Mouse (Mus musculus) liver, adult 2 months (tissue): Measurements from ENCODE around the gene Sco1. TPM values are rescaled to one million over a fixed set of nuclear protein-coding genes. Genes with fewer than 3 reads are reported as not detected.

Source experiments
- DNase-seq: peaks from one replicate; pipeline ENCODE4 v3.0.0-alpha.2; 2011; ENCODE audit warnings: low read depth, low spot score; ENCODE audit errors: extremely low read depth
- H3K27ac ChIP-seq: fragments of 200-500 bp; replicated peaks from 2 replicates; pipeline ENCODE4 v1.5.1; 2012; ENCODE audit warnings: low read depth, mild to moderate bottlenecking, control low read depth, inconsistent platforms, low read length; ENCODE audit not compliant: insufficient read depth
- H3K27me3 ChIP-seq: fragments of 200-500 bp; 2 replicates; pipeline ENCODE4 v1.6.1; 2012; ENCODE audit warnings: mild to moderate bottlenecking, moderate library complexity, low read length, inconsistent platforms; ENCODE audit not compliant: control insufficient read depth, insufficient read depth
- H3K36me3 ChIP-seq: fragments of 200-500 bp; 2 replicates; pipeline ENCODE4 v1.6.1; 2012; ENCODE audit warnings: low read length, inconsistent platforms; ENCODE audit not compliant: control insufficient read depth, insufficient read depth
- H3K4me1 ChIP-seq: fragments of 200-500 bp; 2 replicates; pipeline ENCODE4 v1.6.1; 2011; ENCODE audit warnings: low read length; ENCODE audit not compliant: control insufficient read depth, insufficient read depth
- H3K4me3 ChIP-seq: fragments of 200-500 bp; 2 replicates; pipeline ENCODE4 v1.5.1; 2011; ENCODE audit warnings: low read depth, mild to moderate bottlenecking, control low read depth, low read length, moderate library complexity; ENCODE audit not compliant: insufficient read depth
- H3K79me2 ChIP-seq: fragments of 200-500 bp; 2 replicates; pipeline ENCODE4 v1.6.1; 2012; ENCODE audit warnings: inconsistent platforms, mild to moderate bottlenecking, low read length, moderate library complexity; ENCODE audit not compliant: control insufficient read depth, insufficient read depth
- H3K9ac ChIP-seq: fragments of 200-500 bp; 2 replicates; pipeline ENCODE4 v1.6.1; 2012; ENCODE audit warnings: low read depth, mild to moderate bottlenecking, control low read depth, inconsistent platforms, low read length
- CTCF ChIP-seq: fragments of 200-500 bp; IDR thresholded peaks from 2 replicates; pipeline ENCODE4 v1.5.1; 2011; ENCODE audit warnings: low read depth, low read length, control low read depth
- POLR2A ChIP-seq: fragments of 200-500 bp; IDR thresholded peaks from 2 replicates; pipeline ENCODE4 v1.6.1; 2011; ENCODE audit warnings: low read length, control low read depth; ENCODE audit not compliant: insufficient read depth; ENCODE audit errors: extremely low read depth
- WGBS: fragments of 180-500 bp; shearing (Covaris S2); methylation state at CpG from one replicate; pipeline ENCODE4 v1.1.7; 2018; 5-methylcytosine and 5-hydroxymethylcytosine counted together
- polyA plus RNA-seq: library from polyadenylated mRNA; depleted of rRNA; stranded (reverse); fragments of >200 nt; gene quantifications from 2 replicates; pipeline ENCODE4 v1.2.3, GENCODE M21; 2012
- total RNA-seq: library from RNA; depleted of rRNA; stranded (reverse); fragments of >200 nt; gene quantifications from 2 replicates; pipeline ENCODE4 v1.2.3, GENCODE M21; 2014

The Sco1 gene
- total and polyA plus RNA-seq, 2 experiments: 4.8 to 11.5 TPM

DNA sequence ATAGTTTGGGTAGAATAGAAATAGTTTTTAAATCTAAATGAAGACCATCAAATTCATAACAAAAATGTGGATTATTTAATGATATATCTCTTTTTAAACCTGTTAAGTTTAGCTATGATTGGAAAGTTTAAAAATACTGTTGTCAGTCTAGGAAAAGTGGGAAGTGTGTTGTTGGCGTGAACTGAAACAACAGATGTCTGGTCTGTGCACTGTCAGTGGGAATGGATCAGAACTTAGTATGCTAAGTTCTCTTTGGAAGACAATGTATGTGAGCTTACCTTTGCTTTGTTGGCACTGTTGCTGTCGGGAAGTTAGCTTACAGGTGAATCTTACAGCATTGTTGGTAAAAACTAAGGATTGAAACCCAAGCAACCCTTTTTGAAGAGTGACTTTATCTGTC is 8.8 kb downstream of the Sco1 start:
- no peak overlapping the region for H3K4me3 ChIP-seq
- H3K27ac ChIP-seq: no peak overlapping the region
- no peak for DNase-seq
- WGBS: 97% methylated on average over 2 of the region's 2 CpGs
- no peak overlapping the region for H3K9ac ChIP-seq
- no peaks in the 10 kb centered on the region for H3K27me3 ChIP-seq
- H3K4me1 ChIP-seq: no peaks in the 10 kb centered on the region
- TF ChIP-seq POLR2A (no peak), CTCF (no peak)
- no peaks in the 10 kb centered on the region; the same call in 1 of the 2 replicates for H3K79me2 ChIP-seq
- H3K36me3 ChIP-seq: peaks cover 68% of the 10 kb centered on the region

DNA sequence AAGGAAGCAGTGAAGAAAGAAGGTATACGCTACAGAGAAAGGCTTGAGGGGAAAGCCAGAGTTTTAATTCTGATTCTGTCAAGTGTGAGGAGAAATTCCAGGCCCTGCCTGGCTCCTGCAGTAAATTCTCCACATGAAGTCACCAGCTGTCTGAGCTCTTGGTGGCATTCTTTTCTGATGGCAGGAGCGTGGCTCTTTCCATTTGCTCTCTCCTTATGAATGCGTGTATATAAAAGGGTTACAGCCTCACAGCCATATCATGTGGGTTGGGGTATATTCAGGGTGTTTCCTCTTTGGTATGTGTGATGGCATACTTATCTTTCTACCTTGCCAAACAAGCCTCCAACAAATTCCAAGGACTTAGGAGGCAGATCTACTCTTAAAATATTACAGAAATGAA is 10.3 kb downstream of the Sco1 start:
- DNase-seq: no peak
- no peak overlapping the region for H3K9ac ChIP-seq
- 90% methylated on average over 3 of the region's 3 CpGs for WGBS
- TF ChIP-seq CTCF (no peak), POLR2A (no peak)
- no peaks in the 10 kb centered on the region for H3K4me1 ChIP-seq
- peaks cover 58% of the 10 kb centered on the region for H3K36me3 ChIP-seq
- H3K27ac ChIP-seq: no peak overlapping the region
- H3K27me3 ChIP-seq: no peaks in the 10 kb centered on the region
- H3K4me3 ChIP-seq: no peak overlapping the region
- no peaks in the 10 kb centered on the region; the same call in 1 of the 2 replicates for H3K79me2 ChIP-seq

DNA sequence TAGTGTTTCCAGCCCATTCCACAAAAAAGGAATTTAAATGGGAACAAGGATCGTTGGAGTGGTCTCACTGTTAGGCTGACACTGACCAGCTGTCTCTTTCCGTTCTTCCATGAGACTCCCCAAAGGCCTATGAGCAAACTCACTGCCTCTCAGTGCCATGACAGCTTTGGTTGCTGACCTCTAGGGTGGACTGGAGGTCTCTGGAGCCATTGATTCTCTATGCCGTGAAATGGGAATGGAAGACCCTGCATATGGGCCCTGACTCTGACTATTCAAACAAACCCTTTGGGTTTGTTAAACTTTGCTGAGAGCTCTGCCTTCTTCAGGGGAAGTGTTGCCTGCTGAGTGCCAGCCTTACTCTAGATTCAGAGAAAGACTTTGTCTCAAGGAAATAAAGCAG is 15.3 kb downstream of the Sco1 start:
- no peaks in the 10 kb centered on the region for H3K4me1 ChIP-seq
- no peaks in the 10 kb centered on the region for H3K27me3 ChIP-seq
- no peak overlapping the region for H3K4me3 ChIP-seq
- H3K36me3 ChIP-seq: peaks cover 25% of the 10 kb centered on the region
- no peak for TF ChIP-seq CTCF
- no peak for TF ChIP-seq POLR2A
- no peaks in the 10 kb centered on the region for H3K79me2 ChIP-seq
- WGBS: 91% methylated on average over 3 of the region's 3 CpGs
- no peak overlapping the region for H3K27ac ChIP-seq
- no peak for DNase-seq
- no peak overlapping the region for H3K9ac ChIP-seq

DNA sequence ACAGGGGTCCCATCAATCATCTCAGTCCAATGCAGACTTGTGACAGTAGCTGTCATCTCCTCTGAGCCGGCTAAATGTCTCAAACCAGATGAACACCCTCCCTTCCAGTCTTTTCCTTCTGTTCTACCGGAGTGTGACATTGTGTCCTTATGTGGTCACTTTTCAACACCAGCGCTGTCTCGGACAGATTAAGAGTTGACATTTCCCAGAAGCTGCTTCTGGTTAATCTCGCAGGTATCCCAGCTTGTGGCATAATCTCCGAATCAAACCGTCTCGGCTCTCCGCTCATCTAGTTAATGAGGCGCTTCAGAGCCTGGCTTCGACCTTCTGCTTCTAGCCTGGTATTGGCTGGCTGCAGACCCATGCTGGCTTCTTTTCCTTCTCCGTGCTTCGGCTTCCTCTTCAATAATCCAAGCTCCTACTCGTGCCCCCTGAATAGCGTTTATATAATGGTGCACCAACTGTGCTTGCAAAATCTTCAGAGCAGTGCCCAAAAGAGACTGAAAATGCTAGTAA is 20.2 kb downstream of the Sco1 start:
- Histone ChIP-seq H3K27ac (no peak overlapping the region), H3K79me2 (no peaks in the 10 kb centered on the region), H3K4me1 (no peaks in the 10 kb centered on the region), H3K27me3 (no peaks in the 10 kb centered on the region), H3K9ac (no peak overlapping the region), H3K4me3 (no peak overlapping the region), H3K36me3 (no peaks in the 10 kb centered on the region)
- no peak for TF ChIP-seq CTCF
- no peak for TF ChIP-seq POLR2A
- 82% methylated on average over 15 of the region's 15 CpGs for WGBS
- no peak for DNase-seq

DNA sequence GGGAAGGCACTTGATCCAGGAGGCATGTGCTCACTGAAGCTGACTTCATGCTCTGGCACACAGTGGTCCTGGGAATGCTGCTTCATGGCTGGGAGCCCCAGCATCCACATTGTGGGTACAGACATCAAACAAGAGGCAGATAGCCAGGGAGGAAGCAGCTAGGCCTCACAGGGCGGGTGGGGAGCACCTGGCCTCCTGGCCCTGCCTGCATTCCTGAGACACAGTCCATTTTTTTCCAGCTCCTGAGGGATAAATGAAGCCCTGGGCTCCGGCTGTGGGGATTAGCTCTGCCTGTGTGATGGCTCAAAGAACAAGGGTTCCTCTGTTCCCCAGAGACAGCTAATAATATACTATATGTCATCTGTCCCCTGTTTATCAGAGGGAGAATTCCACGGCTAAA is 22.6 kb downstream of the Sco1 start:
- H3K79me2 ChIP-seq: no peaks in the 10 kb centered on the region
- no peaks in the 10 kb centered on the region for H3K4me1 ChIP-seq
- no peak overlapping the region for H3K27ac ChIP-seq
- H3K36me3 ChIP-seq: no peaks in the 10 kb centered on the region
- WGBS: 74% methylated on average over 3 of the region's 3 CpGs
- H3K9ac ChIP-seq: no peak overlapping the region
- H3K27me3 ChIP-seq: no peaks in the 10 kb centered on the region
- no peak for DNase-seq
- no peak overlapping the region for H3K4me3 ChIP-seq
- TF ChIP-seq POLR2A (no peak), CTCF (no peak)

DNA sequence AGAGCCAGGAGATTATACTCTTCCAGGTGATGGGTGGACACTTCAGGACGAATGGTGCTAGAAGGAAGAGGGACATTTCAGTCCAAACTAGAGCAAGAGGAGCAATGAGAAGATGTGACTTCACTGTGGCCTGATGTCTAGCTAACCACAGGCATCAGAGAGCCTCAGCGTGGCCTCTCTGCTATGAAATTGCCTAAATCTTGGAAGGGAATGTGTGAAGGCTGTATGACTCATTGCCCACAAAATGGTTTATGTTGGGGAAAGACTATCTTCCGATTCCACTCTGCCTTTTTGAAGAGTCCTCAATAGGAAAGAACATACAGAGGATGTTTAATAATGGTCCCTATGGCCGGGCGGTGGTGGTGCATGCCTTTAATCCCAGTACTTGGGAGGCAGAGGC is 24.3 kb downstream of the Sco1 start:
- no peak overlapping the region for H3K27ac ChIP-seq
- WGBS: 84% methylated on average over 5 of the region's 5 CpGs
- H3K27me3 ChIP-seq: no peaks in the 10 kb centered on the region
- H3K9ac ChIP-seq: no peak overlapping the region
- H3K79me2 ChIP-seq: no peaks in the 10 kb centered on the region
- H3K36me3 ChIP-seq: no peaks in the 10 kb centered on the region
- no peaks in the 10 kb centered on the region for H3K4me1 ChIP-seq
- H3K4me3 ChIP-seq: no peak overlapping the region
- no peak for DNase-seq
- TF ChIP-seq CTCF (no peak), POLR2A (no peak)
